Mouse (Mus musculus) hindbrain, embryonic 11.5 days (tissue): ENCODE results near the gene Usp48. TPM values are rescaled to one million over a fixed set of nuclear protein-coding genes. Genes with fewer than 3 reads are reported as not detected.
A peak's percentile ranks its signal among the peaks of the same experiment; 100 is the strongest.

Source experiments
- ATAC-seq: fragments of 200-750 bp; cut with Nextera tagmentation; 2 replicates; pipeline ENCODE4 v1.8.0; 2017; ENCODE audit warnings: mild to moderate bottlenecking, moderate TSS enrichment, moderate library complexity; ENCODE audit not compliant: low FRiP score
- DNase-seq: peaks from one replicate; pipeline ENCODE4 v3.0.0-alpha.2; 2015; ENCODE audit warnings: low spot score
- H3K27ac ChIP-seq: fragments of 300-500 bp; sonication (generic); 2 replicates; pipeline ENCODE4 v1.5.1; 2014; ENCODE audit warnings: mild to moderate bottlenecking, low read depth, low read length
- H3K27me3 ChIP-seq: fragments of 300-500 bp; sonication (generic); 2 replicates; pipeline ENCODE4 v1.6.1; 2014; ENCODE audit warnings: mild to moderate bottlenecking, low read length, moderate library complexity, mixed read lengths; ENCODE audit not compliant: control insufficient read depth, insufficient read depth
- H3K36me3 ChIP-seq: fragments of 300-500 bp; sonication (generic); 2 replicates; pipeline ENCODE4 v1.6.1; 2014; ENCODE audit warnings: mild to moderate bottlenecking, low read length, moderate library complexity, mixed read lengths; ENCODE audit not compliant: control insufficient read depth, insufficient read depth
- H3K4me1 ChIP-seq: fragments of 300-500 bp; sonication (generic); replicated peaks from 2 replicates; pipeline ENCODE4 v1.6.1; 2014; ENCODE audit warnings: low read length, mixed read lengths; ENCODE audit not compliant: control insufficient read depth, insufficient read depth
- H3K4me2 ChIP-seq: fragments of 300-500 bp; sonication (generic); replicated peaks from 2 replicates; pipeline ENCODE4 v1.6.1; 2014; ENCODE audit warnings: mild to moderate bottlenecking, low read depth, low read length
- H3K4me3 ChIP-seq: fragments of 300-500 bp; sonication (generic); 2 replicates; pipeline ENCODE4 v1.5.1; 2014; ENCODE audit warnings: low read depth, low read length
- H3K9ac ChIP-seq: fragments of 300-500 bp; sonication (generic); 2 replicates; pipeline ENCODE4 v1.6.1; 2014; ENCODE audit warnings: low read depth, low read length
- H3K9me3 ChIP-seq: fragments of 300-500 bp; sonication (generic); 2 replicates; pipeline ENCODE4 v1.6.1; 2016; ENCODE audit warnings: low read length; ENCODE audit not compliant: control insufficient read depth
- WGBS: fragments of 180-500 bp; shearing (Covaris S2); extraction: QIAGEN DNeasy Blood & Tissue Kit; methylation state at CpG from one replicate; pipeline ENCODE4 v1.1.7; 2014; 5-methylcytosine and 5-hydroxymethylcytosine counted together
- polyA plus RNA-seq: library from polyadenylated mRNA; unstranded; fragments of >200 nt; fragmentation: Nextera tagmentation; extraction: Ambion mirVana; gene quantifications from 2 replicates; pipeline ENCODE4 v1.2.1, GENCODE M21; 2014

The Usp48 gene
- 79.6 and 84.8 TPM in 2 replicates for polyA plus RNA-seq

- DNase-seq (peak; percentile 99), ATAC-seq (peak; percentile 93)
- Histone ChIP-seq H3K27ac (peak within 1 kb of the TSS; percentile 95), H3K4me3 (peak within 1 kb of the TSS; percentile 92), H3K9ac (peak within 1 kb of the TSS; percentile 88), H3K36me3 (no peaks in the 10 kb centered on the region), H3K4me2 (peak within 1 kb of the TSS; percentile 71), H3K4me1 (no peaks in the 10 kb centered on the region; the same call in 1 of the 2 replicates), H3K27me3 (no peaks in the 10 kb centered on the region), H3K9me3 (no peaks in the 10 kb centered on the region)
- under 1% methylated on average over 79 of the region's 92 CpGs for WGBS
These were observed at the start of gene Usp48 for GRCm38 (mm10) chr4:137593601-137594495. TSS of gene Usp48 (plus strand) at chr4:137593755.

DNA sequence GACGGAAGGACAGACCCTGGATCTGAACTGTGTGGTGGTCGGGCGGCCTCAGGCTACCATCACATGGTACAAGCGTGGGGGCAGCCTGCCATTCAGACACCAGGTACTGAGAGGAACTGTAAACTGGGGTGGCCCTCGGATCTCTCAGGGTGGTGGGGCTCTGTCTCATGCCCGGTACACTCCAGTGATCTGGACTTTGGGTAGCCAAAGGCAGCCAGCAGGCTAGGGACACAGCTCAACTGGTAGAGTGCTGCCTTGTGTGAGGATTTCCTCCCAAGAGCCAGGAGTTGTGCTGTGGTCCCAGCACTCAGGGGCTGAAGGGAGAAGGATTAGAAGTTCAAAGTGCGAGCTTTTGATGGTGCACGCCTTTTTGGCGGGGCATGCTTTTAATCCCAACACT is 48.0 kb upstream of the Usp48 start:
- WGBS, result 95% methylated on average over 9 of the region's 9 CpGs
- no peak for ATAC-seq
- no peak for DNase-seq
- no peak overlapping the region for H3K4me3 ChIP-seq
- no peak overlapping the region for H3K9ac ChIP-seq
- no peaks in the 10 kb centered on the region for H3K27me3 ChIP-seq
- 0 out of 2 replicates have a peak, but pooled peaks cover 2% of the 10 kb centered on the region for H3K36me3 ChIP-seq
- no peaks in the 10 kb centered on the region for H3K9me3 ChIP-seq
- no peak overlapping the region for H3K27ac ChIP-seq
- H3K4me2 ChIP-seq, result no peak overlapping the region
- no peaks in the 10 kb centered on the region for H3K4me1 ChIP-seq

- no peak for ATAC-seq
- 68% methylated on average over 5 of the region's 5 CpGs for WGBS
- no peaks in the 10 kb centered on the region for H3K4me1 ChIP-seq
- no peaks in the 10 kb centered on the region for H3K27me3 ChIP-seq
- 0 out of 2 replicates have a peak, but pooled peaks cover 2% of the 10 kb centered on the region for H3K36me3 ChIP-seq
- H3K4me2 ChIP-seq, result no peak overlapping the region
- peak; percentile 68 for DNase-seq
- H3K9me3 ChIP-seq, result no peaks in the 10 kb centered on the region
- H3K9ac ChIP-seq, result no peak overlapping the region
- H3K27ac ChIP-seq, result no peak overlapping the region
- no peak overlapping the region for H3K4me3 ChIP-seq
These were observed 47.5 kb upstream of the Usp48 start for GRCm38 (mm10) chr4:137546003-137546525.

- Histone ChIP-seq H3K9ac (no peak overlapping the region), H3K4me3 (no peak overlapping the region), H3K4me2 (no peak overlapping the region), H3K27ac (no peak overlapping the region), H3K9me3 (no peaks in the 10 kb centered on the region), H3K4me1 (no peaks in the 10 kb centered on the region), H3K27me3 (no peaks in the 10 kb centered on the region), H3K36me3 (0 out of 2 replicates have a peak, but pooled peaks cover 2% of the 10 kb centered on the region)
- WGBS, result 95% methylated on average over 17 of the region's 17 CpGs
- no peak for ATAC-seq
- DNase-seq, result no peak
These were observed 40.1 kb upstream of the Usp48 start for GRCm38 (mm10) chr4:137553466-137553865.

GRCm38 (mm10) chr4:137556673-137557210 is 36.8 kb upstream of the Usp48 start:
- 91% methylated on average over 16 of the region's 16 CpGs for WGBS
- no peaks in the 10 kb centered on the region for H3K9me3 ChIP-seq
- no peak overlapping the region for H3K4me2 ChIP-seq
- DNase-seq, result no peak
- H3K27me3 ChIP-seq, result no peaks in the 10 kb centered on the region
- no peak overlapping the region for H3K9ac ChIP-seq
- H3K27ac ChIP-seq, result no peak overlapping the region
- ATAC-seq, result no peak
- H3K4me3 ChIP-seq, result no peak overlapping the region
- H3K36me3 ChIP-seq, result 0 out of 2 replicates have a peak, but pooled peaks cover 2% of the 10 kb centered on the region
- H3K4me1 ChIP-seq, result no peaks in the 10 kb centered on the region

- no peaks in the 10 kb centered on the region for H3K9me3 ChIP-seq
- H3K4me1 ChIP-seq, result no peaks in the 10 kb centered on the region
- H3K9ac ChIP-seq, result no peak overlapping the region
- WGBS, result 83% methylated on average over 9 of the region's 9 CpGs
- H3K27ac ChIP-seq, result no peak overlapping the region
- DNase-seq (no peak), ATAC-seq (no peak; the same call in 1 of the 2 replicates)
- no peak overlapping the region for H3K4me3 ChIP-seq
- no peak overlapping the region for H3K4me2 ChIP-seq
- no peaks in the 10 kb centered on the region for H3K36me3 ChIP-seq
- H3K27me3 ChIP-seq, result no peaks in the 10 kb centered on the region
These were observed 23.7 kb upstream of the Usp48 start for GRCm38 (mm10) chr4:137569873-137570272.

- Histone ChIP-seq H3K36me3 (no peaks in the 10 kb centered on the region), H3K4me2 (no peak within 1 kb of the TSS), H3K27ac (no peak within 1 kb of the TSS), H3K9ac (no peak within 1 kb of the TSS), H3K4me1 (no peaks in the 10 kb centered on the region), H3K27me3 (peaks cover 7% of the 10 kb centered on the region), H3K9me3 (no peaks in the 10 kb centered on the region), H3K4me3 (no peak within 1 kb of the TSS)
- ATAC-seq (no peak), DNase-seq (no peak)
- WGBS, result 79% methylated on average over 10 of the region's 10 CpGs
These were observed 19.1 kb upstream of the Usp48 start, which contains the start of gene Ldlrad2 for GRCm38 (mm10) chr4:137574469-137574868. TSS of gene Ldlrad2 (minus strand) at chr4:137574569.

- H3K4me1 ChIP-seq, result peaks cover 3% of the 10 kb centered on the region; the same call in 1 of the 2 replicates
- H3K4me3 ChIP-seq, result no peak overlapping the region
- no peak overlapping the region for H3K9ac ChIP-seq
- no peak overlapping the region for H3K27ac ChIP-seq
- no peak for ATAC-seq
- H3K4me2 ChIP-seq, result no peak overlapping the region
- DNase-seq, result no peak
- H3K36me3 ChIP-seq, result no peaks in the 10 kb centered on the region
- no peaks in the 10 kb centered on the region for H3K9me3 ChIP-seq
- H3K27me3 ChIP-seq, result peaks cover 7% of the 10 kb centered on the region
- 94% methylated on average over 12 of the region's 12 CpGs for WGBS
These were observed 16.1 kb upstream of the Usp48 start for GRCm38 (mm10) chr4:137577486-137577885.
